Mouse (Mus musculus) E14TG2a.4 (cell line): ENCODE results near the gene Srsf1.
A peak's percentile ranks its signal among the peaks of the same experiment; 100 is the strongest.

Source experiments
- H3K27me3 ChIP-seq: 2 replicates; pipeline ENCODE4 v1.6.1; 2014; ENCODE audit warnings: low read length, control low read depth; ENCODE audit not compliant: insufficient read depth
- H3K36me3 ChIP-seq: 2 replicates; pipeline ENCODE4 v1.6.1; 2014; ENCODE audit warnings: low read length, control low read depth; ENCODE audit not compliant: insufficient read depth
- H3K4me1 ChIP-seq: replicated peaks from 2 replicates; pipeline ENCODE4 v1.6.1; 2014; ENCODE audit warnings: low read depth, low read length, control low read depth
- H3K4me3 ChIP-seq: replicated peaks from 2 replicates; pipeline ENCODE4 v1.5.1; 2014; ENCODE audit warnings: mild to moderate bottlenecking, low read length
- H3K9me3 ChIP-seq: 2 replicates; pipeline ENCODE4 v1.6.1; 2014; ENCODE audit warnings: low read length, control low read depth
- CTCF ChIP-seq: conservative IDR thresholded peaks from 2 replicates; pipeline ENCODE4 v1.5.1; 2014; ENCODE audit warnings: low read length
- NANOG ChIP-seq: IDR thresholded peaks from 2 replicates; pipeline ENCODE4 v1.6.1; 2014; ENCODE audit warnings: borderline replicate concordance, low read length, mixed read lengths
- POU5F1 ChIP-seq: IDR thresholded peaks from 2 replicates; pipeline ENCODE4 v1.6.1; 2014; ENCODE audit warnings: low read length, borderline replicate concordance

Srsf1 gene

DNA sequence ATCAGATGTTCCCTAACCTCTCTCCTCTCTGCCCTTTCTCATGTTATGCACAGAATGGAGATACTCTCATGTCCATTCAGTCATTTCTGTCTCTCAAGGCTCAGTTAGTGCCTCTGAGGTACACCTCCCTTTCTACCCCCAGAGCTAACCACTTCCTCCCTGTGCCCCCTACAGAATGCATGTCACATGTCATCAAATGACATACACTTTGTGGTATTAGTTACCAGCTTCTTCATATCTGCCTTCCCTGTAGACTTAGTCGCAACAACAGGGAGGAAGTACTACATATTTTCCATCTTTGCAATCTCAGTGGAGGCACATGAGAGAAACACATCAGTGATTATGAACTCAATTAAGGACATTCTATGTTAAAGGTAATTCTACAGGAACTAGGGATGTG lies 44.8 kb downstream of the Srsf1 start:
- TF ChIP-seq POU5F1 (no peak), NANOG (no peak), CTCF (no peak)
- peaks cover 23% of the 10 kb centered on the region for H3K4me1 ChIP-seq
- no peaks in the 10 kb centered on the region for H3K36me3 ChIP-seq
- peaks cover 54% of the 10 kb centered on the region for H3K27me3 ChIP-seq
- no peak overlapping the region for H3K4me3 ChIP-seq
- no peaks in the 10 kb centered on the region for H3K9me3 ChIP-seq

DNA sequence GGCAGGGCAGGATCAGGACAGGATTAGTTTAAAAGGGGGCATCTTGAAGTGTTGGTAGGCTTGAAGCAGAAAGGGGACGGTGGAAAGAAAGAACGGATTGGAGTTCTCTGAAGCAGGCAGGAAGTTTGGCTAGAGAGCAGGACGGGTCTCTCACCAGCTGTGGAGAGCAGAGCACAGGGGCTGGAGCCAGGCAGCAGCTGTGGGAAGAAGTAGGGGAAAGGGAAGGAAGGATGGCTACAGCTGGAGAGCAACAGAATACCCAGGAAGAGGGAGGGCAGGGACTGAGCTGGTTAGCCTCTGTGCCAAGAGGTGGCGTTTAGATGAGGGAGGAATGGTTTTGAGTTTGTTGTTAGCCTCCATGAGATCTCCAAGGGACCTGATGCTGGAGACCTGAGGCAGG lies 50.0 kb downstream of the Srsf1 start:
- no peak overlapping the region for H3K4me3 ChIP-seq
- no peaks in the 10 kb centered on the region for H3K9me3 ChIP-seq
- peaks cover 72% of the 10 kb centered on the region for H3K27me3 ChIP-seq
- TF ChIP-seq POU5F1, result no peak
- no peak for TF ChIP-seq CTCF
- no peak for TF ChIP-seq NANOG
- H3K4me1 ChIP-seq, result peaks cover 37% of the 10 kb centered on the region
- no peaks in the 10 kb centered on the region for H3K36me3 ChIP-seq

- Histone ChIP-seq H3K4me3 (peak within 1 kb of the TSS; percentile 83), H3K4me1 (peaks cover 44% of the 10 kb centered on the region), H3K9me3 (no peaks in the 10 kb centered on the region), H3K27me3 (peaks cover 72% of the 10 kb centered on the region), H3K36me3 (no peaks in the 10 kb centered on the region)
- TF ChIP-seq POU5F1 (no peak), CTCF (no peak), NANOG (no peak)
Measured at GRCm38 (mm10) chr11:88098021-88098729, 51.0 kb downstream of the Srsf1 start, which contains the start of gene Cuedc1. Gene Cuedc1 (plus strand): TSS chr11:88098058.

DNA sequence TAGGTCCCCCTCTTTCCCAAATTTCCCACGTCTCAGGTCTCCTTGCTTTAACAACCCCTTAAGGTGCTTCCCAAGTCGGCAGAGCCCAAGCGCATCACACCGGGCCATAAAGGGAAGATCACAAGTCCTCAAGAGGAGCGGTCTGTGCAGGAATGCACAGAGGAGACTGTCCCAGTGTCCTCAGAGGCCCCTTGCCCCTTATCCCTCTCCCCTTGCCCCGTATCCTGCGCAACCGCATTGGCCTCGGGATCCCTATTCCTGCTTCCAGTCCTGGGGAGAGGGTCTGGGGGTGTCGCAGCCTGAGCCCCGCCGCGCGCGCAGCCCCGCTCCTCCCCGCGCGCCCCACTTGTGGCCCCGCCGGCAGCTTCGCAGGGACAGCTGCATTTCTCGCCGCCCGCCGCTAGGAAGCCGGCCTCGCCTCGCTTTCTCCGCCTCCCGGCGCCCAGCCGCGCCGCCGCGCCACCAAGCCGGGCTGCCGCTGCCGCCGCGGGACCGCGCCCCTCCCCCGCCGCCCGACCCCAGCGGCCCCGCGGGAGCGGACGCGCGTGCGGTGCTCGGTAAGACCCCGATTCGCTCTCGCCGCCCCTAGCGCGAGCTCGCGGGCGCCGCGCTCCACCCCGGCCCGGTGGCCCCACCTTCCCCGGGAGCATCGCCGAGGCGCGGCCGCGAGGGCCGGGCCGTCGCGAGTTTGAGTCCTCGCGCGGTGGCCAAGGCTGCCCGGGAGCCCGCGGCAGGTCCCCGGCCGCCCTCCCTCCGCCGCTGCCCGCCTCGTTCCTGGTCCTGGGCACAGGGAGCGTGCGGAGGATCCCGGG lies 51.8 kb downstream of the Srsf1 start:
- Histone ChIP-seq H3K36me3 (no peaks in the 10 kb centered on the region), H3K4me1 (peaks cover 45% of the 10 kb centered on the region), H3K9me3 (no peaks in the 10 kb centered on the region), H3K27me3 (peaks cover 68% of the 10 kb centered on the region), H3K4me3 (peak overlapping the region; percentile 83)
- TF ChIP-seq POU5F1 (no peak), NANOG (no peak), CTCF (no peak)

DNA sequence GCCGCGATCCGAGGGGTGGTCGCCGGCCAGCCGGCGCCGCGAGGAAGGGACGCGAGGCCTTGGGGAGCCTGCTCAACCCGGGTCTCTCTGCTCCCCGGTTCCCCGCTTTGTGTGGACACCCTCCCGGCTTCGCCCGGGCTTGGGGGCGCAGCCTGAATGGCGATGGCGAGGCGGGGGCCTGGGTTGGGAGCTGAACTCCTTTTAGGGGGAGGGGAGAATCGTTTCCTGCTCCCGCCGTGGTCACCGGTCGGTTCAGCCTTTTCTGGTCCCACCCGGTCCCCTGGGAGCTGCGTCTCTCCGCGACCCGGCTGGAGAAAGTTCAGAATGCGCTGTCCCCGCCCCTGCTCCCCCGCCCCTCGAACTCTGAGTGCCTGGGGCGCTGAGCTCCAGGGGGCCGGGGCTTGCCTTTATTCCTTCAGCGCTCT lies 52.4 kb downstream of the Srsf1 start:
- H3K4me1 ChIP-seq, result peaks cover 44% of the 10 kb centered on the region
- H3K4me3 ChIP-seq, result peak overlapping the region; percentile 83
- no peak for TF ChIP-seq NANOG
- no peak for TF ChIP-seq POU5F1
- H3K36me3 ChIP-seq, result no peaks in the 10 kb centered on the region
- no peaks in the 10 kb centered on the region for H3K9me3 ChIP-seq
- peaks cover 69% of the 10 kb centered on the region for H3K27me3 ChIP-seq

DNA sequence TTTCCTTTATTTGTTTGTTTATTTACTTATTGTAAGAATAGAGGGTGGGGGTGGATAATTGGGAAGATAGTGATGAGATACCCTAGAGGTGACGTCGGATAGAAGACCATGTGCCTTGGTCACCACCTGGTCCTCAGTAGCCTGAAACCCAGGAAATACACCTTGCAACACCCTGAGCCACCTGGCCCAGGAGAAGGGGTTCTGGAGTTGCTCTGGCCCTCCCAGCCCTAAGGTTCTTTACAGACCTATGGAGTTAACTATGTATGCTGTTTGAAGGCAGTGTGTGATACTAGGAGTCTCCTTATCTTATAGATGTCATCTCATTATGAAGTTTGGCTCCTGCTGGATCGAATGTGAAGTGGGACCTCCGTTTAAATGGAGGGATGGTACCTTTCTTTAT lies 53.0 kb downstream of the Srsf1 start:
- Histone ChIP-seq H3K27me3 (peaks cover 64% of the 10 kb centered on the region), H3K9me3 (no peaks in the 10 kb centered on the region), H3K4me1 (peaks cover 40% of the 10 kb centered on the region), H3K36me3 (no peaks in the 10 kb centered on the region), H3K4me3 (peak overlapping the region; percentile 83)
- TF ChIP-seq CTCF (no peak), NANOG (no peak), POU5F1 (no peak)
